Mouse (Mus musculus) kidney, embryonic 16.5 days (tissue): ENCODE results near the gene Supt3. TPM values are rescaled to one million over a fixed set of nuclear protein-coding genes. Genes with fewer than 3 reads are reported as not detected.
A peak's percentile ranks its signal among the peaks of the same experiment; 100 is the strongest.

Source experiments
- ATAC-seq: fragments of 200-750 bp; cut with Nextera tagmentation; 2 replicates; pipeline ENCODE4 v1.8.0; 2017; ENCODE audit warnings: moderate TSS enrichment; ENCODE audit not compliant: low FRiP score, low TSS enrichment
- H3K27ac ChIP-seq: fragments of 300-500 bp; sonication (generic); 2 replicates; pipeline ENCODE4 v1.5.1; 2014; ENCODE audit warnings: low read length
- H3K27me3 ChIP-seq: fragments of 300-500 bp; sonication (generic); 2 replicates; pipeline ENCODE4 v1.6.1; 2014; ENCODE audit warnings: low read length, control low read depth, mixed read lengths; ENCODE audit not compliant: insufficient read depth
- H3K36me3 ChIP-seq: fragments of 300-500 bp; sonication (generic); 2 replicates; pipeline ENCODE4 v1.6.1; 2014; ENCODE audit warnings: low read length, control low read depth, mixed read lengths; ENCODE audit not compliant: insufficient read depth
- H3K4me1 ChIP-seq: fragments of 300-500 bp; sonication (generic); 2 replicates; pipeline ENCODE4 v1.6.1; 2014; ENCODE audit warnings: low read length, control low read depth, mixed read lengths; ENCODE audit not compliant: insufficient read depth
- H3K4me2 ChIP-seq: fragments of 300-500 bp; sonication (generic); replicated peaks from 2 replicates; pipeline ENCODE4 v1.6.1; 2014; ENCODE audit warnings: low read depth, low read length
- H3K4me3 ChIP-seq: fragments of 300-500 bp; sonication (generic); 2 replicates; pipeline ENCODE4 v1.5.1; 2014; ENCODE audit warnings: mild to moderate bottlenecking, low read length
- H3K9ac ChIP-seq: fragments of 300-500 bp; sonication (generic); replicated peaks from 2 replicates; pipeline ENCODE4 v1.6.1; 2014; ENCODE audit warnings: low read length
- H3K9me3 ChIP-seq: fragments of 300-500 bp; sonication (generic); 2 replicates; pipeline ENCODE4 v1.6.1; 2016; ENCODE audit warnings: low read length, control low read depth
- WGBS: fragments of 180-500 bp; shearing (Covaris S2); extraction: QIAGEN DNeasy Blood & Tissue Kit; methylation state at CpG from one replicate; pipeline ENCODE4 v1.1.7; 2014; 5-methylcytosine and 5-hydroxymethylcytosine counted together
- polyA plus RNA-seq: library from polyadenylated mRNA; unstranded; fragments of >200 nt; fragmentation: Nextera tagmentation; extraction: Ambion mirVana; gene quantifications from 2 replicates; pipeline ENCODE4 v1.2.1, GENCODE M21; 2015

The Supt3 gene
- polyA plus RNA-seq, 1 experiment from 2014 or later = 20.7 TPM

GRCm38 (mm10) chr17:45077921-45078640 is 301.1 kb downstream of the Supt3 start:
- no peaks in the 10 kb centered on the region for H3K27me3 ChIP-seq
- H3K9me3 ChIP-seq = no peaks in the 10 kb centered on the region
- H3K9ac ChIP-seq = no peak overlapping the region
- no peak overlapping the region for H3K4me3 ChIP-seq
- peaks cover 10% of the 10 kb centered on the region for H3K4me1 ChIP-seq
- no peak overlapping the region for H3K27ac ChIP-seq
- no peak for ATAC-seq
- WGBS = 70% methylated on average over 14 of the region's 14 CpGs
- H3K4me2 ChIP-seq = no peak overlapping the region
- no peaks in the 10 kb centered on the region for H3K36me3 ChIP-seq

DNA sequence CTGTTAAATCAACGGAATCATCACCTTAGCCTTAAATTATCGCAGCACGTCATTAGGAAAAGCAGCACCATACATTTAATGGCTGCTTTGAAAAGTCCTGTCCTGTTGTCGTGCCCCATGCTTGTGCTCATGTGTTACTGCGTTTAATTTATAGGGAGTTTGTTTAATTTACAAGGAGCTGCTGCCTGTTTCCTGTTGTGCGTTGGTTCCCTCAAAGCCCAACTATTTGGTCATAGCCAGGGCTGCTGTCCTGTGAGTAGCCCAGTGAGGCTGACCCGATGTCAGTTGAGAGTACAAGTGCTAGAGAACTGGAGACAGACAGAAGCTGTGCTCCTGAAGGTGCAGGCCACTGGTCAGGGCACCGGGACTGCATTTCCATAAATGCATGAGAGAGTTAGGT is 304.6 kb downstream of the Supt3 start:
- H3K4me3 ChIP-seq = no peak overlapping the region
- no peaks in the 10 kb centered on the region for H3K27me3 ChIP-seq
- no peaks in the 10 kb centered on the region for H3K9me3 ChIP-seq
- no peak overlapping the region for H3K27ac ChIP-seq
- H3K4me1 ChIP-seq = peaks cover 10% of the 10 kb centered on the region
- H3K9ac ChIP-seq = no peak overlapping the region
- H3K4me2 ChIP-seq = no peak overlapping the region
- 52% methylated on average over 8 of the region's 8 CpGs for WGBS
- no peak for ATAC-seq
- H3K36me3 ChIP-seq = no peaks in the 10 kb centered on the region

DNA sequence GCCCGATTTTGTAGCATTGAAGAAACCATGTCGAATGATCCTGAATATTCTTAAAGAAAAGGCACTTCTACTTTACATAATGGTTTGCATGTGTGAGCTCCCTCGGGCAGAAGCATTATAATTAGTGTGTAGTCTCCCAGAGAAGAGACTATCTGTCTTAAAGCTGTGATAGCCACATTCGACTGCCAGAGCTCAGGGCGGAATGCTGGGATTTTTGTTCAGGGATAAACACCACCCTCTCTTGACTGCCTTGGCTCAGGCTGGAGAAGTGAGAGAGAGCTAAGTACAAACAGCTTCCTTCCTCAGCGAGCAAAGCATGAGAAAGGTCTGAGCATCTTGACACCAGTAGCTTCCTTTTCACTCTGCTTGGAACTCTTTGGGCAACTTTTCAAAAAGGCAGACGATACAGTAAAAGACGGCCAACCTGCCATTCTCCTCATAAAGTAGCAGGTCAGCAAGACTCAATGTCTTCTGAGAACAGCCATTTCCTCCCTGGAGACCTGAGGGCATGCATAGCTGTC is 305.1 kb downstream of the Supt3 start:
- H3K9ac ChIP-seq = no peak overlapping the region
- no peaks in the 10 kb centered on the region for H3K36me3 ChIP-seq
- H3K27ac ChIP-seq = no peak overlapping the region
- H3K4me2 ChIP-seq = no peak overlapping the region
- no peak for ATAC-seq
- H3K9me3 ChIP-seq = no peaks in the 10 kb centered on the region
- WGBS = 49% methylated on average over 8 of the region's 8 CpGs
- no peak overlapping the region for H3K4me3 ChIP-seq
- H3K4me1 ChIP-seq = peaks cover 10% of the 10 kb centered on the region
- no peaks in the 10 kb centered on the region for H3K27me3 ChIP-seq

GRCm38 (mm10) chr17:45086361-45086760 is 309.4 kb downstream of the Supt3 start:
- no peaks in the 10 kb centered on the region for H3K27me3 ChIP-seq
- no peak for ATAC-seq
- H3K4me1 ChIP-seq = peaks cover 10% of the 10 kb centered on the region
- no peaks in the 10 kb centered on the region for H3K36me3 ChIP-seq
- no peak overlapping the region for H3K9ac ChIP-seq
- no peak overlapping the region for H3K27ac ChIP-seq
- WGBS = 87% methylated on average over 5 of the region's 5 CpGs
- no peak overlapping the region for H3K4me2 ChIP-seq
- H3K9me3 ChIP-seq = no peaks in the 10 kb centered on the region
- H3K4me3 ChIP-seq = no peak overlapping the region

DNA sequence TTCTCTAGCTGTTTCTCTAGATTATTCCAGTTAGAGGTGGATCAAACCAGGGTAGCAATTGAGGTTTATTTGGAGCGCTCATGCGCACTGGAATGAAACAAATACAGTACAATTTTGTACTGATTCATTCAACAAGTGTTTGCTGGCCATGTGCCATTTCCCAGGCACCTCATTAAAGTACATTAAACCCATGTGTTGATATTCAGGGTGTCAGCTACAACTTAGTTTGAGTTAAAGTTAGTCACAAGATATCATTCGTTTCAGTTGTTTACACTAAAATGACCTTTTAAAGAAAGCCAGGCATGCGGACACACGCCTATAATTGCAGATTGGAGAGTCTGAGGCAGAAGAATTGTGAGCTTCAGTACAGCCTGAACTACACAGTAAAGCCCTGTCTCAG is 310.1 kb downstream of the Supt3 start:
- WGBS = 69% methylated on average over 5 of the region's 5 CpGs
- Histone ChIP-seq H3K4me2 (no peak overlapping the region), H3K9ac (no peak overlapping the region), H3K36me3 (no peaks in the 10 kb centered on the region), H3K4me1 (peaks cover 3% of the 10 kb centered on the region), H3K27ac (no peak overlapping the region), H3K4me3 (no peak overlapping the region), H3K9me3 (no peaks in the 10 kb centered on the region), H3K27me3 (no peaks in the 10 kb centered on the region)
- ATAC-seq = no peak

DNA sequence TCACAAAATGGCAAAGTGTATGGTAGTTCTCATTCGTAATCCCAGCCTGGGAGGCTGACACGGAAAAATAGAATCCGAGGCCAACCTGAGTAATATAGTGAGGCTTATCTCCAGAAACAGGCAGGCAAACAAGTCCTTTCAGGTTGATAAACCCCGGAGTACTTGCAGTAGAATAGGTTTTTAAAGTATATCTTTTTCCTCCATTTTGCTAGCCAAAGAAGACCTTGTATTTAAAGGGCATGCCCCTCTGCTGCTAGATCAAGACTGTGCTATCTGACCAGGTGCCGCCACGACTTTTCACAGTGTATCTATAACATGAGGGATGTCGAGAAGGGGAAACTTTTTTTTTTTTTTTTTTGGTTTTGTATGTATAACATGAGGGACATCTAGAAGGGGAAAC is 324.1 kb downstream of the Supt3 start:
- 86% methylated on average over 7 of the region's 7 CpGs for WGBS
- H3K4me2 ChIP-seq = no peak overlapping the region
- H3K27me3 ChIP-seq = no peaks in the 10 kb centered on the region
- no peak for ATAC-seq
- H3K9me3 ChIP-seq = no peaks in the 10 kb centered on the region
- no peak overlapping the region for H3K27ac ChIP-seq
- no peaks in the 10 kb centered on the region for H3K4me1 ChIP-seq
- no peaks in the 10 kb centered on the region for H3K36me3 ChIP-seq
- no peak overlapping the region for H3K4me3 ChIP-seq
- H3K9ac ChIP-seq = no peak overlapping the region

DNA sequence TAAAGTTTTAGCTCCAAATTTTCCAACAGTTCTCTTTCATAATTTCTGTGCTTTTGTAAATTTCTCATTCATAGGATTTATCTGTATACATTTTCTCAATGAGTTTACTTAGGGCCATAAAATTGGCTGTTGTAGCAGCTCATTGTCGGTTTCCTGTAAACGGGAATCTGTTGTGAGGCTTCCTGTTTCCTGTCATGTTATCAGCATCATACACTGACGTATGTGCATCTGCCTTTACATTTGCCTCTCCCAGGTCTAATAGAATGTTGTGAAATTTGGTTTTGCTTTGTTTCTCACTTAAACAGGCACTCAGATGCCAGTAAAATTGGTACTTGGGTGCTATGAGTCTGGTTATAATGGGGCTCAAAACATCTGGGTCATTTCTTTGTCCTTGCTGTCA is 338.4 kb downstream of the Supt3 start:
- H3K9ac ChIP-seq = no peak overlapping the region
- H3K36me3 ChIP-seq = no peaks in the 10 kb centered on the region
- peaks cover 17% of the 10 kb centered on the region for H3K4me1 ChIP-seq
- H3K9me3 ChIP-seq = no peaks in the 10 kb centered on the region
- no peaks in the 10 kb centered on the region for H3K27me3 ChIP-seq
- 62% methylated on average over 3 of the region's 3 CpGs for WGBS
- H3K4me2 ChIP-seq = no peak overlapping the region
- no peak for ATAC-seq
- H3K27ac ChIP-seq = no peak overlapping the region
- H3K4me3 ChIP-seq = no peak overlapping the region

DNA sequence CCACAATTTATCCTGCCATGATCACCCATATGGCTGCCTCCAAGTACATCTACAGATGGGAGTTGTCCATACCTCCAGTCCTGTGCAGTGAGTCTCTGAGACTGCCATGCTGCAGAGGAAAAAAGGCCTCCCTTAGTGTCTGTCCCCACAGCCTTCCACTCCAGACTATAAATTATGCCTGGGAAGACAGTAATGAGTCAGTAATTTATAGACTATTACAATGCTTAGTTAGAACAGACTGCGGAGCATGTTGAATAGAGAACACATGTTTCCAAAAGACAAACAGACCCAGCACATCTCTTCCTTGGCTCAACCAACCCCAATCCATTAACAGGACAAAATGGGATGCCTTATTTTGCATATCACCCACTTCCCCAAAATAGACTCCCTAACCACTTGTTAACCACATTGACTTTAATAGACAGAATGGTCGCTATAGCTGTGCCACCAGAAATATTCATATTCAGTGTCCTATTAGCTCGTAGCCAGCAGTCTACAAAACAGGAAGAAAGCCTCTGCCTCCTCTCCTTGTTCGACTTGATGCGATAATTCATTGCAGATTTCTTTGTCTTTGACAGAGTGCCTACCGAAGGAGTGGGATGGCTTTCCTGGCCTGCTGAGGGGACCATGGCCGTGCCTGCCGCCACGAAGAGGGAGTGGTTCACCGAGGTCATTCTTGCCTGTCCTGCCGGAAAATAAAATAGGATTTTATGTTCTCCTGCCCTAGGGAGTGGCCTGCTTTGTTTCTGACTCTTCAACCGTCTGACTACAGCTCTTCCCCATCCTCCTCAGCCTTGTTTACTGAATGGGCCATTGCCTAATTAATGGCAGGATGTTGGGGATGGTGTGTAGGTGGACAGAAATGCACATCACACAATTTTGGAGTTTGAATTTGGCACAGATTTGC is 341.9 kb downstream of the Supt3 start:
- Histone ChIP-seq H3K9me3 (no peaks in the 10 kb centered on the region), H3K4me2 (no peak overlapping the region), H3K4me3 (no peak overlapping the region), H3K4me1 (peaks cover 17% of the 10 kb centered on the region), H3K27me3 (no peaks in the 10 kb centered on the region), H3K27ac (peak overlapping the region; percentile 58; the same call in 1 of the 2 replicates), H3K9ac (no peak overlapping the region), H3K36me3 (no peaks in the 10 kb centered on the region)
- ATAC-seq = peak; percentile 75
- 18% methylated on average over 12 of the region's 12 CpGs for WGBS

DNA sequence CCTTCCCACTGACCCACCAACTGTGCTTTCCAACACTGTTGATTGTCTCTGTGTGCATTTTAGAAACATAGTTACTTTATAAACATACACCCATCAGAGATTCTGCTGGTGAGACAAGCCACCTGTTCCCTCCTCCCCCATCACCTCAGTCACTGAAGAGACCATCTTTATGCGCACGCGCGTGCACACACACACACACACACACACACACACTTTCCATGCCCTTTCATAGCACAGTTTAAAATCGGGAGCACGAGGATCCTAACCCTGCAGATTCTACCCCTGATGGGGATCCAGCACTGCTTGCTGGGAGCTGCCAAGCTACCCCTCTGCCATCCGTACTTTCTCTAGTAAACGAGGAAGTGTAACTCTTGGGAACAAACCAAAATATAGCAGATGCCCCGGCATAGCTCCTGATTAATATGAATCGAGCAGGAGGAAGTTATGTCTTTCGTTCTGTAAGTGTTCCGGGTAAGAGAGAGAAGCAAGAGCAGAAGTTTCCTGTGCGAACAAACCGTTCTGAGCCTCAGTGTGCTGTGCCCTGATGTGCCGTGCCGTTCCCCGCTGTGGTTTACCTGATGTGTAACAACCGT is 342.8 kb downstream of the Supt3 start:
- no peaks in the 10 kb centered on the region for H3K36me3 ChIP-seq
- H3K27me3 ChIP-seq = no peaks in the 10 kb centered on the region
- H3K4me2 ChIP-seq = no peak overlapping the region
- 0 out of 2 replicates have a peak, but pooled peaks have one; percentile 15 for ATAC-seq
- 61% methylated on average over 18 of the region's 18 CpGs for WGBS
- H3K9me3 ChIP-seq = no peaks in the 10 kb centered on the region
- 0 out of 2 replicates have a peak overlapping the region, but pooled peaks have one; percentile 58 for H3K27ac ChIP-seq
- peaks cover 17% of the 10 kb centered on the region for H3K4me1 ChIP-seq
- no peak overlapping the region for H3K4me3 ChIP-seq
- H3K9ac ChIP-seq = no peak overlapping the region
